Mouse (Mus musculus) hindbrain, embryonic 15.5 days (tissue): ENCODE results near the gene Usp2. TPM values are rescaled to one million over a fixed set of nuclear protein-coding genes. Genes with fewer than 3 reads are reported as not detected.

Source experiments
- ATAC-seq: fragments of 200-750 bp; cut with Nextera tagmentation; 2 replicates; pipeline ENCODE4 v1.8.0; 2017; ENCODE audit warnings: low read depth, moderate number of reproducible peaks, moderate TSS enrichment; ENCODE audit not compliant: low FRiP score
- H3K27ac ChIP-seq: fragments of 300-500 bp; sonication (generic); replicated peaks from 2 replicates; pipeline ENCODE4 v1.5.1; 2015; ENCODE audit warnings: mild to moderate bottlenecking, inconsistent platforms
- H3K27me3 ChIP-seq: fragments of 300-500 bp; sonication (generic); 2 replicates; pipeline ENCODE4 v1.6.1; 2015; ENCODE audit warnings: control low read depth, inconsistent platforms
- H3K36me3 ChIP-seq: fragments of 300-500 bp; sonication (generic); 2 replicates; pipeline ENCODE4 v1.6.1; 2015; ENCODE audit warnings: control low read depth, inconsistent platforms
- H3K4me1 ChIP-seq: fragments of 300-500 bp; sonication (generic); replicated peaks from 2 replicates; pipeline ENCODE4 v1.6.1; 2015; ENCODE audit warnings: control low read depth, inconsistent platforms
- H3K4me2 ChIP-seq: fragments of 300-500 bp; sonication (generic); 2 replicates; pipeline ENCODE4 v1.6.1; 2015; ENCODE audit warnings: moderate library complexity, mild to moderate bottlenecking, inconsistent platforms
- H3K4me3 ChIP-seq: fragments of 300-500 bp; sonication (generic); 2 replicates; pipeline ENCODE4 v1.5.1; 2015; ENCODE audit warnings: mild to moderate bottlenecking, inconsistent platforms
- H3K9ac ChIP-seq: fragments of 300-500 bp; sonication (generic); 2 replicates; pipeline ENCODE4 v1.6.1; 2015; ENCODE audit warnings: inconsistent platforms
- H3K9me3 ChIP-seq: fragments of 300-500 bp; sonication (generic); 2 replicates; pipeline ENCODE4 v1.6.1; 2016; ENCODE audit warnings: control low read depth, inconsistent platforms
- WGBS: fragments of 180-500 bp; shearing (Covaris S2); methylation state at CpG from one replicate; pipeline ENCODE4 v1.1.7; 2015; 5-methylcytosine and 5-hydroxymethylcytosine counted together
- polyA plus RNA-seq: library from polyadenylated mRNA; unstranded; fragments of >200 nt; fragmentation: Nextera tagmentation; extraction: Ambion mirVana; gene quantifications from 2 replicates; pipeline ENCODE4 v1.2.1, GENCODE M21; 2015

Gene Usp2
- polyA plus RNA-seq, 1 experiment from 2014 or later, result 15.2 TPM

DNA sequence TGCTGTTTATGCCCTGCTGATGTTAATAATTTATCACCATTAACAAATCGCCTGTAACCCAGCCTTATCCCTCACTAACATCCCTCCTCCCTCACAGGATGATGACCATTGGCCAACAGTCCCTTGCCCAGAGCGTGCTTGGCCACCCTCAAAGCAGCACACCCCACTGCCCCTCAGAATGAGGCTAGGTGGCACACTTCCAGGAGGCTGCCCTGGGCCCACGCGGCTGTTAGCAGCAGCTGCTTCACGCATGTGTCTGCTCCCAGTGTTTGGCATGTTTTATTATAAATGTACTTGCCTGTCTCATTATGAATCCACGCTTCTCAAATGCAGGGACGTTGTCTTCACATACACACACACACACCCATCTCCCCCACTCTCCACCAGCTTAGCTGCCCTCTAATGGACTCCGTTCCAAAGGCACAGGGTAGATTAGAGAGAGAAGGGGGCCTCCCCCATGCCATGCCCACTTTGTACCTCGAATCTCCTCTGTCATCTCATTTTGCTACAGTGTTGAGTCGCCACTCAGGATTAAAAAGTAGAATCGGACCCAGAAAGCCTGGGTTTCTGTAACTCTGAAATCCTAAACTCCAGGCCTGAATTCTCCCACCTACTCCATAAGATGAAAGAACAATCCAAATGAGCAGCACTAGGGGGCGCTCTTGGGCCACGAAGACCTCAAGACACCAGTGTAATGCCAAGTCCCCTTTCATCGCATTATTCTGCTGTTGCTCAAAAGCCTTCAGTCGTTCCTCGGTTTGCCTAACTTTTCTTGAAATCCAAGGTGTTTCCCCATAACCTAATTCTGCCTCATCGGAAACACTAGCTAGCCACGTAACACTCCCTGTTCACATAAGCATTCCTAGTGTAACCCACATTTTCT is 59.0 kb downstream of the Usp2 start:
- Histone ChIP-seq H3K36me3 (no peaks in the 10 kb centered on the region), H3K27ac (no peak overlapping the region), H3K4me1 (peaks cover 22% of the 10 kb centered on the region), H3K9me3 (no peaks in the 10 kb centered on the region), H3K4me3 (no peak overlapping the region), H3K9ac (no peak overlapping the region), H3K4me2 (peak overlapping the region; percentile 35), H3K27me3 (peaks cover 2% of the 10 kb centered on the region; the same call in 1 of the 2 replicates)
- 31% methylated on average over 18 of the region's 18 CpGs for WGBS
- peak; percentile 70 for ATAC-seq

DNA sequence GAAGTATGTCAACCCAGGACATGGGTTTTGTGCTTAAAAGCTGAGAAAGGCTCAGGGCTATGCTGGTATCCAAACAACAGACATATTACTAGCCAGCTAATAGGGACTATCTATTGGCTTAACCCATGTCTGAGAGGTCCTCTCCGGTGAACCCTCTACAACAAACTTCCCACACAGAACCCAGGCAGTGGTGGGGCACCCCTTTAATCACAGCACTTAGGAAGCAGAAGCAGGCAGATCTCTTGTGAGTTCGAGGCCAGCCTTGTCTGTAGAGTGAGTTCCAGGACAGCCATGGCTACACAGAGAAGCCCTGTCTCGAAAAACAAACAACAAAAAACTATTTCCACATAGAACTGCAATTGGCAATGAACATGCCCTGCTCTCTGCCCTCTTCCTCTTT is 59.9 kb downstream of the Usp2 start:
- no peak overlapping the region for H3K27ac ChIP-seq
- peaks cover 9% of the 10 kb centered on the region; the same call in 1 of the 2 replicates for H3K27me3 ChIP-seq
- H3K36me3 ChIP-seq, result no peaks in the 10 kb centered on the region
- no peak overlapping the region for H3K9ac ChIP-seq
- no peak overlapping the region for H3K4me3 ChIP-seq
- no peak for ATAC-seq
- WGBS, result 93% methylated on average over 3 of the region's 3 CpGs
- no peak overlapping the region for H3K4me2 ChIP-seq
- peaks cover 23% of the 10 kb centered on the region for H3K4me1 ChIP-seq
- H3K9me3 ChIP-seq, result no peaks in the 10 kb centered on the region

DNA sequence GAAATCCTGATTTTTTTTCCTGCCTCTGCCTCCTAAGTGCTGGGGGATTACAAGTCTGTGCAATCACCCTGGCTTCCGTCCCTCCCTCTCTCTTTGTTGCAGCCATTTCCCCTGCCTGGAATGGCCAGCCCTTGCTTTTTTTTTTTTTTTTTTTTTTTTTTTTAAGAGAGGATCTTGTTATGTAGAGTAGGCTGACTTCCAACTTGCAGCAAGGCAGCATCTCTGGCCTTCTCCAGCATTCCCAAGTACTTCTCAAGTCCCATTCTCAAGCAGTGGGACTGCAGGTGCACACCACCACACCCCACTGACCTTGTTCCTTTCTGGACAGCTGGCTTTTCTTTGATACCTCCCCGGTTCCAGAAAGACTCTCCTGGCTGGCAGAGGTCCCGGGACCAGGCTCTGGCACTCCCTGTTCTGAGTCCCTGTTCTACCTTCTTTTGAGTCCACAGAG is 60.6 kb downstream of the Usp2 start:
- H3K4me2 ChIP-seq, result no peak overlapping the region
- no peaks in the 10 kb centered on the region for H3K9me3 ChIP-seq
- no peak overlapping the region for H3K4me3 ChIP-seq
- H3K27ac ChIP-seq, result no peak overlapping the region
- H3K4me1 ChIP-seq, result peaks cover 23% of the 10 kb centered on the region
- peaks cover 14% of the 10 kb centered on the region for H3K27me3 ChIP-seq
- no peaks in the 10 kb centered on the region for H3K36me3 ChIP-seq
- 62% methylated on average over 3 of the region's 3 CpGs for WGBS
- ATAC-seq, result no peak
- H3K9ac ChIP-seq, result no peak overlapping the region

DNA sequence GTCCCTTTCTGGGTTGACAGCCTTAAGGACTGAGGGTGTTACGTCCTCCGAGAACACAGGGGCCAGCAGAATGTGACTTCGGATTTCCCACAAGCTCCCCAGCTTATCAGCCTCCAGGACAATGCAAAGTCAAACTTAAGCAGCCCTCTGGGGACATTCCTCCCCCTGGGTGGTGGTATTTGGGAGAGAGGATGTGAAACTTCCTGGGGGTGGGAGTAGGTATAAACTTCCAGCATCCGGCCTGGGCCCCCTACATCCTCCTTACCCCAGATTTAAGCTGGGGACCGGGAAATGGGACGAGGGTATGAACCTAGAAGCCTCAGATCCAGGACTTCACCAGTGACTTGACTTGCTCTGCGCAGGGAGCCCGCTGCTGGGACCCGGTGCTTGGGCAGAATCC is 62.8 kb downstream of the Usp2 start:
- Histone ChIP-seq H3K27me3 (peaks cover 28% of the 10 kb centered on the region), H3K4me2 (peak overlapping the region; percentile 59), H3K27ac (0 out of 2 replicates have a peak overlapping the region, but pooled peaks have one; percentile 19), H3K9ac (peak overlapping the region; percentile 28; the same call in 1 of the 2 replicates), H3K9me3 (no peaks in the 10 kb centered on the region), H3K4me1 (peaks cover 40% of the 10 kb centered on the region), H3K4me3 (peak overlapping the region; percentile 28), H3K36me3 (no peaks in the 10 kb centered on the region)
- ATAC-seq, result no peak
- WGBS, result 12% methylated on average over 9 of the region's 9 CpGs

DNA sequence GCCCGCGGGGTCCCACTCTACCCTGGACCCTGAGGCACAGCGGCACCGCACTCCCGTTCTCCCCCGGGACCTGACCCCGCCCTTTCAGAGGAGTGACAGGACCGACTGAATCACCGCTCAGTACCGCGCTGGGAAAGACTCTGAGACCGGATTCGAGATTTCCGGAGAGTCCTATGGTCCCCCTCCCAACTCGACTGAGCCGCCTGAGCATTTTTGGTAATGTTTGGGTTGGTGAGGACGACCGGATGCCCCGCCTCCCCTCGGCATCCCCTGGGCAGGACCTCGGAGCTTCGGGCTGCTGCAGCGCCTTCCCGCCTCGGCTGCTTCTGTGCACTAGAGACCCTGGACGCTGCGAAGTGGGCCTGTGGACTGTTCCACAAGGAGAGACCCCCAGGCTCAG is 63.2 kb downstream of the Usp2 start:
- no peaks in the 10 kb centered on the region for H3K36me3 ChIP-seq
- H3K9ac ChIP-seq, result peak overlapping the region; percentile 28; the same call in 1 of the 2 replicates
- WGBS, result under 1% methylated on average over 27 of the region's 27 CpGs
- H3K4me1 ChIP-seq, result peaks cover 44% of the 10 kb centered on the region
- H3K27me3 ChIP-seq, result peaks cover 32% of the 10 kb centered on the region
- peak overlapping the region; percentile 59 for H3K4me2 ChIP-seq
- H3K9me3 ChIP-seq, result no peaks in the 10 kb centered on the region
- no peak for ATAC-seq
- peak overlapping the region; percentile 28 for H3K4me3 ChIP-seq
- H3K27ac ChIP-seq, result 0 out of 2 replicates have a peak overlapping the region, but pooled peaks have one; percentile 19

DNA sequence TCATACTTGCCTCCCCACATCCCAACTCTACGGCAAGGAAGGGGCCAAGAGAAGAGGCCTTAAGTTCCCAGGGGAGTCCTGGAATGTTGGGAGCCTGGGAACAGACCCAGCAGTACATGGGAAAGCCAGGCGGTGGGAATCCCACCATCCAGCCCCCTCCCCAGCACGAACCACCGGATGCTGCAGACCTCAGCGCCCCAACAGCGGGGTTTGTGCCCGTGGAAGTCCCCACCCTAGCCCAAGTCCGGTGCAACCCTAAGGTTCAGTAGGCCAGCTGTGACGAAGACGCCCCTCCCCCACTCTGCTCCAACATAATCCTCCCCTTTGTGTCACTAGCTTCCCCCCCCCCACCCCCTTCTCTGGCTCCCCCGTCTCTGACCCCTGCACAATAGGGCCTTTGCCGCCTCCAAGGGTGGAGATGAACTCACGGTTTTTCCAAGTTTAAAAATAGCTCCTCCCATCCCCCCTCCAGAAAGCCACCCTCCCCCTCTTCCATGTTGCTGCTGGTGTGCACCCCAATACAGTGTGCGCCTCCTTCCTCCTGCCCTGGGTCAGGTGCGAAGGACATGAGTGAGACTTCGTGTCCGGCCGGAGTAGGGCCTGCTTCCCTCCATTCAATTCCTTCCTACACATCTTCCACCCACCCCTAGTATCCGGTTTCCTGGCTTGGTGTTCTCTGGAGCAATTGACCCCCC is 63.9 kb downstream of the Usp2 start:
- no peak overlapping the region for H3K9ac ChIP-seq
- H3K4me2 ChIP-seq, result peak overlapping the region; percentile 59
- no peaks in the 10 kb centered on the region for H3K36me3 ChIP-seq
- H3K9me3 ChIP-seq, result no peaks in the 10 kb centered on the region
- ATAC-seq, result no peak
- peak overlapping the region; percentile 28 for H3K4me3 ChIP-seq
- H3K4me1 ChIP-seq, result peaks cover 45% of the 10 kb centered on the region
- WGBS, result 21% methylated on average over 19 of the region's 19 CpGs
- H3K27ac ChIP-seq, result 0 out of 2 replicates have a peak overlapping the region, but pooled peaks have one; percentile 17
- peaks cover 33% of the 10 kb centered on the region for H3K27me3 ChIP-seq

DNA sequence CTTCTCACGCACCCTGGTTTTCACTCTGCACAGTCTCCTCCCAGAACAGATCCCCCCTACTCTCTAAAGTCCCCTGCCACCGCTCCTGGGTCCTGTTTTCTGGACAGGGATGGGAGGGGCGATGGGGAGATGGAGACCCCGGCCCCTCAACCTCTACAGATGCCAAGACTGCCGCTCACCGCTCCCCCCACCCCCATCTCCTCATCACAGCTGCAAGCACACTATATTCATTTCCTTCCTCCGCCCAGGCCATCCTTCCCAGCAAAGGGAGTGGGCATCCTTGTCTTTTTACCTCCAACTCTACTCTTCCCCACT is 64.4 kb downstream of the Usp2 start:
- no peak overlapping the region for H3K4me3 ChIP-seq
- H3K9ac ChIP-seq, result no peak overlapping the region
- ATAC-seq, result no peak
- 48% methylated on average over 7 of the region's 7 CpGs for whole genome bisulfite sequencing
- H3K9me3 ChIP-seq, result no peaks in the 10 kb centered on the region
- H3K4me1 ChIP-seq, result peaks cover 43% of the 10 kb centered on the region
- 0 out of 2 replicates have a peak overlapping the region, but pooled peaks have one; percentile 17 for H3K27ac ChIP-seq
- no peaks in the 10 kb centered on the region for H3K36me3 ChIP-seq
- H3K4me2 ChIP-seq, result peak overlapping the region; percentile 59; the same call in 1 of the 2 replicates
- H3K27me3 ChIP-seq, result peaks cover 38% of the 10 kb centered on the region

DNA sequence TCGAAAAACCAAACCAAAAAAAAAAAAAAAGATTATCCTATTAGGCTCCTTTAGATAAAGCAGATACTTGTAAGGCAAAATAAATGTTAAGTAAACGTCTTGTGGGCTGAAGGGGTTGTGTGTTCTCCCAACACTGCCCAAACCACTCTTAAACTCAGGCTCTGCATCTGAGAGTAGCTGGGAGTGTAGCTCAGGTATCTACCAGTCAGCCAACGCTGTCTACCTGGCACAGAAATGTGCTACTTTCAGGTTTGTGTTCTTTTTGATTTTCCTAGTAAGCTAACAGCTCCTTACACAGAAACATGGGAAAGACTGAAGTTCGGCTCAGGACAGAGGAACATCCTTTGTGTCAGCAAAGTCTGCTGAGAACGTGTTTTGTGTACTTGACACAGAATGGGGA is 65.4 kb downstream of the Usp2 start:
- Histone ChIP-seq H3K9me3 (no peaks in the 10 kb centered on the region), H3K27me3 (peaks cover 46% of the 10 kb centered on the region), H3K4me1 (peaks cover 39% of the 10 kb centered on the region), H3K4me3 (no peak overlapping the region), H3K27ac (no peak overlapping the region), H3K36me3 (no peaks in the 10 kb centered on the region), H3K4me2 (no peak overlapping the region), H3K9ac (no peak overlapping the region)
- no peak for ATAC-seq
- 62% methylated on average over 5 of the region's 5 CpGs for WGBS

DNA sequence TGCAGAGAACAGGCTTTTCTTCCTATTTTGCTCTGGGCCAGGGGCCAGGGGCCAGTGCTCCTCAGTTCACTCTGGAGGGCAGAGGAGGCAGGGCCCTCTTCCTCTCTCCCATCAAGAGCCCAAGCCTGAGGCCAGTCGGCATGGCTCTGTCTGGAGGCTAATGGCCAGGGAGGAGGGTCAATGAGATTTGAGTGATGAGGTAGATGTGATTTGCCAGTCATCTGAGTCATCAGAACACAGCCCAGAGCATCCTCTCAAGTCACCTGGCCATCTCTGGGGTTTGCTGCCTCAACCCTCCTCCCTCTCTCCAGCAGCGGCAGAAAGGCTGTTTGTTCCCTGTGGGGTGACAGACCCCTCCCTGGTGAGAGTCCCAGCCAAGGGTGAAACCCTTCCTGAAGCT is 66.5 kb downstream of the Usp2 start:
- Histone ChIP-seq H3K4me2 (peak overlapping the region; percentile 93; the same call in 1 of the 2 replicates), H3K27me3 (peaks cover 46% of the 10 kb centered on the region), H3K4me3 (no peak overlapping the region), H3K9ac (no peak overlapping the region), H3K36me3 (no peaks in the 10 kb centered on the region), H3K27ac (no peak overlapping the region), H3K9me3 (no peaks in the 10 kb centered on the region), H3K4me1 (peaks cover 39% of the 10 kb centered on the region)
- 28% methylated on average over 2 of the region's 2 CpGs for WGBS
- no peak for ATAC-seq

DNA sequence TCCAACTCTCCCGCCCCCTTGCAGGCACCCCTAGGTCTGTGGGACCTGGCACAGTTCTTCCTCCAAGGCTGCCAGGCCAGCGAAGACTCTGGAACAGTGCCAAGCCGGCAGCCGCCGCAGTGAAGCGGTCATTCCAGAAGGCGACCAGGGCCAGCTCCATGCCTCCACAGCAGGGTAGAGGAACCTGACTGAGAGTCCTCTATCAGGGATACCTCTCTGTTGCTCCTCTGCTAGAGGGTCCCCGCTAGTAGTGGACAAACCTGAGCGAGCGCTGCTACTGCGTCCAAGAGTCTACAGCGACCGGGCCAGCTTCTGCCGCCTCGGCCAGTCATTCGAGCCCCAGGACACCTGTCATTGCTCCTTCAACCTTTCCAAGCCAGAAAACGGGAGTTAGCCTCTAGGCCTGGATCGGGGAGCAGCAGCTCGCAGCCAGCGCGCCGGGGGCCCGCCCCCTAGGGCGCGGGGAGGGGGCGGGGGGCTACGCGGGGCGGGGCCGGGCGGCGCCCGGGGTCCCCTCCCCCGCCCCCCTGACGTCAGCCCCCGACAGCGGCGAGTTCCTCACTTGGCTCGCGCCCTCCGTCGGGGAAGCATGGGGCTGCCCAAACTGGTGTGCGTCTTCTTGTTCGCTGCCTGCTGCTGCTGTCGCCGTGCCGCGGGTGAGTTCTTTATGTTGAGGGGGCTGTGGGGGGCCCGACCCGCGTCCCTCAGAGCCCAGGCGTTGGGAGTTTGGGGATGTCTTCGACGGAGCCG is 67.5 kb downstream of the Usp2 start, which contains the start of gene Mcam:
TSS of gene Mcam (plus strand) at position 369 of the 750 bp plus-strand sequence.
- H3K27ac ChIP-seq, result peak within 1 kb of the TSS; percentile 26; the same call in 1 of the 2 replicates
- no peaks in the 10 kb centered on the region for H3K36me3 ChIP-seq
- peak within 1 kb of the TSS; percentile 45 for H3K9ac ChIP-seq
- peak; percentile 42; the same call in 1 of the 2 replicates for ATAC-seq
- peak within 1 kb of the TSS; percentile 93 for H3K4me2 ChIP-seq
- H3K27me3 ChIP-seq, result peaks cover 46% of the 10 kb centered on the region
- peak within 1 kb of the TSS; percentile 43 for H3K4me3 ChIP-seq
- H3K4me1 ChIP-seq, result peaks cover 39% of the 10 kb centered on the region
- no peaks in the 10 kb centered on the region for H3K9me3 ChIP-seq
- WGBS, result under 1% methylated on average over 51 of the region's 55 CpGs
